Mouse (Mus musculus) MEL (cell line): Measurements from ENCODE around the gene Klf16. TPM values are rescaled to one million over a fixed set of nuclear protein-coding genes. Genes with fewer than 3 reads are reported as not detected.
A peak's percentile ranks its signal among the peaks of the same experiment; 100 is the strongest.

Experiments
- DNase-seq: peaks from one replicate; pipeline ENCODE4 v3.0.0; 2011; ENCODE audit warnings: low read depth, low spot score
- H3K27ac ChIP-seq: 2 replicates; pipeline ENCODE4 v1.5.1; 2012; ENCODE audit warnings: low read depth, mild to moderate bottlenecking, control low read depth, low read length, moderate library complexity; ENCODE audit not compliant: control insufficient read depth
- H3K27me3 ChIP-seq, 2 experiments: fragments of 150-350 bp in 1 of 2; sonication (generic) in 1 of 2; 2 replicates each; pipeline ENCODE4 v1.6.1; 2012; ENCODE audit warnings: low read length in 2 of 2, mild to moderate bottlenecking in 2 of 2, improper control_type of control experiment in 1 of 2, moderate library complexity in 1 of 2; ENCODE audit not compliant: insufficient read depth in 2 of 2, control insufficient read depth in 1 of 2
- H3K36me3 ChIP-seq, 2 experiments: 2 replicates each; pipeline ENCODE4 v1.6.1; 2012 to 2014; ENCODE audit warnings: low read length in 2 of 2, improper control_type of control experiment in 1 of 2, inconsistent platforms in 1 of 2, mild to moderate bottlenecking in 1 of 2; ENCODE audit not compliant: insufficient read depth in 2 of 2, control insufficient read depth in 1 of 2
- H3K4me1 ChIP-seq, 2 experiments: fragments of 150-350 bp in 1 of 2; sonication (generic) in 1 of 2; 2 replicates each; pipeline ENCODE4 v1.6.1; 2012; ENCODE audit warnings: low read length in 2 of 2, improper control_type of control experiment in 1 of 2, mild to moderate bottlenecking in 1 of 2; ENCODE audit not compliant: insufficient read depth in 2 of 2, control insufficient read depth in 1 of 2
- H3K4me3 ChIP-seq, 2 experiments: fragments of 150-350 bp in 1 of 2; sonication (generic) in 1 of 2; 2 replicates each; pipeline ENCODE4 v1.5.1; 2012; ENCODE audit warnings: low read depth in 2 of 2, low read length in 2 of 2, mild to moderate bottlenecking in 2 of 2, moderate library complexity in 2 of 2, control low read depth in 1 of 2, improper control_type of control experiment in 1 of 2; ENCODE audit not compliant: control insufficient read depth in 1 of 2, insufficient read depth in 1 of 2
- H3K79me2 ChIP-seq: 2 replicates; pipeline ENCODE4 v1.6.1; 2012; ENCODE audit warnings: mild to moderate bottlenecking, low read length, moderate library complexity; ENCODE audit not compliant: control insufficient read depth, poor library complexity, insufficient read depth
- H3K9ac ChIP-seq: 2 replicates; pipeline ENCODE4 v1.6.1; 2012; ENCODE audit warnings: low read depth, mild to moderate bottlenecking, control low read depth, low read length, moderate library complexity; ENCODE audit not compliant: control insufficient read depth, poor library complexity, severe bottlenecking
- H3K9me3 ChIP-seq: fragments of 150-350 bp; sonication (generic); replicated peaks from 2 replicates; pipeline ENCODE4 v1.6.1; 2012; ENCODE audit warnings: mild to moderate bottlenecking, low read length, improper control_type of control experiment, moderate library complexity; ENCODE audit not compliant: insufficient read depth
- CTCF ChIP-seq, 3 experiments: IDR thresholded peaks in 2 of 3; conservative IDR thresholded peaks in 1 of 3; 2 replicates each; pipeline ENCODE4 v1.5.1; 2011 to 2012; ENCODE audit warnings: low read length in 3 of 3, low read depth in 2 of 3, mild to moderate bottlenecking in 2 of 3, improper control_type of control experiment in 1 of 3, inconsistent platforms in 1 of 3, mixed read lengths in 1 of 3, moderate library complexity in 1 of 3; ENCODE audit not compliant: control insufficient read depth in 1 of 3, insufficient read depth in 1 of 3, poor library complexity in 1 of 3, severe bottlenecking in 1 of 3
- GATA1 ChIP-seq: IDR thresholded peaks from 2 replicates; pipeline ENCODE4 v1.6.1; 2011; ENCODE audit warnings: low read depth, low read length, improper control_type of control experiment
- HCFC1 ChIP-seq: IDR thresholded peaks from 2 replicates; pipeline ENCODE4 v1.6.1; 2012; ENCODE audit warnings: low read depth, mild to moderate bottlenecking, inconsistent platforms, low read length, improper control_type of control experiment, moderate library complexity
- JUND ChIP-seq: IDR thresholded peaks from 2 replicates; pipeline ENCODE4 v1.6.1; 2011; ENCODE audit warnings: low read depth, mild to moderate bottlenecking, improper control_type of control experiment, low read length
- MAX ChIP-seq: IDR thresholded peaks from 2 replicates; pipeline ENCODE4 v1.6.1; 2011; ENCODE audit warnings: low read length, improper control_type of control experiment
- MAZ ChIP-seq: IDR thresholded peaks from 2 replicates; pipeline ENCODE4 v1.6.1; 2012; ENCODE audit warnings: low read depth, mild to moderate bottlenecking, inconsistent platforms, low read length, improper control_type of control experiment
- MYB ChIP-seq: IDR thresholded peaks from 2 replicates; pipeline ENCODE4 v1.6.1; 2011; ENCODE audit warnings: mild to moderate bottlenecking, low read depth, low read length, improper control_type of control experiment
- MYC ChIP-seq: IDR thresholded peaks from 2 replicates; pipeline ENCODE4 v1.6.1; 2011; ENCODE audit warnings: low read depth, mild to moderate bottlenecking, low read length, improper control_type of control experiment, moderate library complexity
- POLR2A ChIP-seq, 2 experiments: IDR thresholded peaks; 2 replicates each; pipeline ENCODE4 v1.6.1; 2011 to 2012; ENCODE audit warnings: low read length in 2 of 2, mild to moderate bottlenecking in 2 of 2, control low read depth in 1 of 2, improper control_type of control experiment in 1 of 2, low read depth in 1 of 2, moderate library complexity in 1 of 2; ENCODE audit not compliant: control insufficient read depth in 1 of 2, insufficient read depth in 1 of 2, poor library complexity in 1 of 2
- POLR2AphosphoS2 ChIP-seq: IDR thresholded peaks from 2 replicates; pipeline ENCODE4 v1.6.1; 2011; ENCODE audit warnings: low read length, improper control_type of control experiment
- RAD21 ChIP-seq: IDR thresholded peaks from 2 replicates; pipeline ENCODE4 v1.6.1; 2011; ENCODE audit warnings: mild to moderate bottlenecking, low read depth, low read length, improper control_type of control experiment
- SIN3A ChIP-seq: IDR thresholded peaks from 2 replicates; pipeline ENCODE4 v1.6.1; 2012; ENCODE audit warnings: low read length, improper control_type of control experiment, inconsistent platforms
- SMC3 ChIP-seq: IDR thresholded peaks from 2 replicates; pipeline ENCODE4 v1.6.1; 2011; ENCODE audit warnings: low read depth, low read length, improper control_type of control experiment
- TAL1 ChIP-seq: IDR thresholded peaks from 2 replicates; pipeline ENCODE4 v1.6.1; 2012; ENCODE audit warnings: mild to moderate bottlenecking, inconsistent platforms, low read length, moderate library complexity, mixed read lengths
- TBP ChIP-seq: IDR thresholded peaks from 2 replicates; pipeline ENCODE4 v1.8.0; 2011; ENCODE audit warnings: low read depth, low read length, improper control_type of control experiment
- ZMIZ1 ChIP-seq: IDR thresholded peaks from 2 replicates; pipeline ENCODE4 v1.6.1; 2012; ENCODE audit warnings: low read depth, mild to moderate bottlenecking, inconsistent platforms, low read length, improper control_type of control experiment, moderate library complexity
- ZNF384 ChIP-seq: IDR thresholded peaks from 2 replicates; pipeline ENCODE4 v1.6.1; 2012; ENCODE audit warnings: low read depth, mild to moderate bottlenecking, inconsistent platforms, low read length, improper control_type of control experiment
- polyA plus RNA-seq, 2 experiments: library from polyadenylated mRNA; stranded (reverse) in 1 of 2; unstranded in 1 of 2; fragments of >175 nt in 1 of 2; fragments of >200 nt in 1 of 2; gene quantifications; 2 replicates each; pipeline versions ENCODE4 v1.2.1 to v1.2.4; 2012; ENCODE audit warnings: low replicate concordance in 2 of 2, low read depth in 1 of 2; ENCODE audit not compliant: insufficient read length in 2 of 2, insufficient read depth in 1 of 2, missing spikeins in 1 of 2
- total RNA-seq: library from RNA; depleted of rRNA; stranded (reverse); fragments of 300-350 nt; gene quantifications from 2 replicates; pipeline ENCODE4 v1.2.3, GENCODE M21; 2012

Gene Klf16
- total and polyA plus RNA-seq, 3 experiments: 37.1 to 51.1 TPM; not detected in 1

DNA sequence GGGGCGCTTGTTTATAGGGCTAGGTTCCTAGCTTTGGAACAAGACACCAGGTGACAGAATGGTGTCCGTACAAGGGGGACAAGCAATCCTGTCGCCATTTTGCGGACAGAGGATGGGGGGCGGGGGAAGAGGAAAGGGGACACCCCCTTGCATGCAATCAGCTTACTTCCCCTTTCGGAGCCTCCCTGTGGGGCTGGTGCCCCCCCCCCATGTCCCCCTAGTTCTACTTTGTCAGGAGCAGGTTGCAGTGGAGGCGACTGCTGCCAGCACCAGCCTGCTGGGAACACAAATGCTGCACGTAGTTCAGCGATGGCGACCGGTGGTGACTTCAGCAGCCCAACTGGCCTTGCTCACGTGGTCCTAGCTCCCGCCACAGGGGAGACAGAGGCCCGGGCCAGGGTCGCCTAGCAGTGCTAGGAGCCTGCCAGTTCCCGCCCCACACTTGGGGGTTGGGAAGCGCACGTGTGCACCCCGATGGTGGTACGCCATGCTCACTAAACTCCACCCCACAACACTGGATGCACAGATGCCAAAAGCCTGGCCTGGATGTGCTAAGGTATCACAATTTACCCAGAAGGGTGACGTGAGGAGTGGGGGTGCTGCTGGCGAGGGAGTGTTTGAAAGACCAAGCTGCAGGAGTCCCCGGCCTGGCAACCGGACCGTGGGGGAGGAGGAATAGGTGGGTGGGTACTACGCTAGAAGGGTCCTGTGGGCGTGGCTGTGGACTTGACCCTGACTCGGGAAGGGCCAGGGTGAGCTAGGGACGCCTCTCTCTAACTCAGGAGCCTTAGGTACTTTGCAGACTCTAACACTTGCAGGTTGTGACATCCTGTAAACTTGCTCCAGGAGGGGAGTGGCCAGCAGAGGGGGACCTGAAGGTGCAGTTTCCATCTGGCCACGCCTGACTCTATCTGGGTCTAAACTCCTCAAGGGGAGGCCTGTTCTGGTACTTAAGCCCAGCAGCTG, 6.0 kb downstream of the Klf16 start (continued):
- TF ChIP-seq HCFC1 (0 out of 2 replicates have a peak, but pooled peaks have one; percentile 30), MAZ (no peak), TBP (no peak), JUND (no peak), MAX (peak; percentile 58)

DNA sequence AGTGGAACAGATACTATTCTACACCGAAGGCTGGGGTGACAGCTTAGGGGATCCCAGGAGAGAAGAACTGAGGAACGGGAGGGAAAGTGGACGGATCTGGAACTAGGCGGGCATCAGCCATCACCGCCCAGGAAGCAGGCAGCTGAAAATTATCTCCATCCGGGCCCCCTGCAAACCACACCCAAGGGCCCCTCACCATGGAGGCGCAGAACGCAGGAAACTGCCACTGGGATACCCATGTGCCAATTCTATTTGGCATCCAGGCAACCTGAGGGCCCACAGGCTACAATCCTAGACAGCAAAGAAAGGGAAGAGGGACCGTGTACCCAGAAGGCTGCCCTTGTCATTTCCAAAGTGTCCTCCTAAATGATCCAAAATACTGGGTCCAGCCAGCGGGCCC, 6.7 kb downstream of the Klf16 start:
- Histone ChIP-seq H3K36me3 (peaks cover 0 to 37% of the 10 kb centered on the region in 2 experiments; a peak in 2 of 4 replicates), H3K79me2 (peaks cover 66% of the 10 kb centered on the region), H3K27me3 (no peaks in the 10 kb centered on the region)
- TF ChIP-seq MAZ (0 out of 2 replicates have a peak, but pooled peaks have one; percentile 18), RAD21 (no peak)
- TF ChIP-seq, all 39 proteins: peak for 1
- H3K4me1 ChIP-seq: peaks cover 12 to 55% of the 10 kb centered on the region in 2 experiments; a peak in 3 of 4 replicates
- peak; percentile 40 for DNase-seq
- peak overlapping the region; percentile 68 for H3K27ac ChIP-seq
- H3K9me3 ChIP-seq: no peaks in the 10 kb centered on the region
- H3K4me3 ChIP-seq: peak overlapping the region; percentile 38 to 44
- peak overlapping the region; percentile 49 for H3K9ac ChIP-seq

GRCm38 (mm10) chr10:80569664-80570066, 7.5 kb downstream of the Klf16 start:
- Histone ChIP-seq H3K27ac (peak overlapping the region; percentile 68), H3K9ac (peak overlapping the region; percentile 49), H3K36me3 (peaks cover 0 to 34% of the 10 kb centered on the region in 2 experiments; a peak in 2 of 4 replicates), H3K4me3 (peak overlapping the region; percentile 38 to 44), H3K79me2 (peaks cover 58% of the 10 kb centered on the region), H3K9me3 (no peaks in the 10 kb centered on the region), H3K27me3 (no peaks in the 10 kb centered on the region), H3K4me1 (peaks cover 12 to 48% of the 10 kb centered on the region in 2 experiments; a peak in 3 of 4 replicates)
- TF ChIP-seq MYC: no peak
- no peak for TF ChIP-seq SIN3A
- TF ChIP-seq TBP: no peak
- TF ChIP-seq CTCF (IDR thresholded peaks at IDR 0.05 in 2 of 3, conservative IDR thresholded peaks at IDR 0.05 in 1 of 3; ENCODE audit: control insufficient read depth in 1 of 3, insufficient read depth in 1 of 3, low read depth in 2 of 3, low read length in 3 of 3, poor library complexity in 1 of 3, severe bottlenecking in 1 of 3): no peak
- no peak for TF ChIP-seq GATA1
- no peak for TF ChIP-seq MYB
- TF ChIP-seq POLR2AphosphoS2: no peak
- TF ChIP-seq JUND: no peak
- no peak for TF ChIP-seq ZMIZ1
- no peak for TF ChIP-seq HCFC1
- TF ChIP-seq ZNF384: no peak
- TF ChIP-seq TAL1: no peak
- no peak for TF ChIP-seq POLR2A (IDR thresholded peaks at IDR 0.05; ENCODE audit: control insufficient read depth in 1 of 2, insufficient read depth in 1 of 2, low read depth in 1 of 2, low read length in 2 of 2, poor library complexity in 1 of 2)
- no peak for TF ChIP-seq SMC3
- peak; percentile 84 for DNase-seq
